Mouse (Mus musculus) bone marrow, adult 2 months (tissue): Measurements from ENCODE around the gene Lpcat3.

ENCODE experiments used
- CTCF ChIP-seq: fragments of 200-500 bp; IDR thresholded peaks from 2 replicates; pipeline ENCODE4 v1.5.1; 2011; ENCODE audit warnings: low read length, control low read depth; ENCODE audit not compliant: control insufficient read depth, insufficient read depth
- POLR2A ChIP-seq: fragments of 200-500 bp; IDR thresholded peaks from 2 replicates; pipeline ENCODE4 v1.6.1; 2011; ENCODE audit warnings: low read depth, mild to moderate bottlenecking, control low read depth, low read length, borderline replicate concordance; ENCODE audit not compliant: control insufficient read depth

DNA sequence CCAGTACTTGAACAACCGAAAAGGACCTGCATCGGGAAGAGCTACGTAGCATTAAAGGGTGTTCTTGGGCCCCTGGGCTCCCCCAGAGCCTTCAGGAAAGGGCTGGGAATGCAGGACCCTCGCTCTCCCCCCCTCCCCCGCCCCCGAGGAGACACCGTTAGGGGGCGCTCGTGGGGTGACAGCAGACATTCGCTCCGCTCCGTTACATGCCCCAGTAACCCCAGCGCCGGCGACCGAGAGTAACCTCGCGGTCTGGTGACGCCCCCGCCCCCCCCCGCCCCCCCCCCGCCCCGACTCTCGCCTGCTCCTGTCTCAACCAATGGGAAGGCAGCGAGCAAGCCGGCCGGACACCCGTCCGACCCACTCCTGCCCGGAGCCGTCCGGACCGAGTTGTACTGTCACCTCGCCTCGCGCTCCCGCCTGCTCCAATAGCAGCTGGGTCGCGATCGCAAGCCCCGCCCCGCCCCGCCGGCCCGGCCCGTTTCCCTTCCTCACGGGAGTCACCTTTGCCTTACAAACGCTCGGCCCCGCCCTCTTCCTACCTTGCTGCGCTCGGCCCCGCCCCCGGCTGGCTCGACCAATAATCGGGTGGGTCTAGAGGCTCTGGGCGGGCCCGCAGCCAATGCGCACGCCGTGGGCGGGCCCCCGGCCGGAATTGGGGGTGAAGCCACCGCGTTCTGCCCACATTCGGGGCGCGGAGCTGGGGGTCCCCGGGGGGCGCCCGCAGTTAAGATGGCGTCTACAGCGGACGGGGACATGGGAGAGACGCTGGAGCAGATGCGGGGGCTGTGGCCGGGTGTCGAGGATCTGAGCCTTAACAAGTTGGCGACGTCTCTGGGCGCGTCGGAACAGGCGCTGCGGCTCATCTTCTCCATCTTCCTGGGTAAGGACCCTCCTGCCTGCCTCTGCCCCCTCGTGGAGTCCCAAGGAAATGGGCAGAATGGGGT lies at the start of gene Lpcat3:
- peak; percentile 33; the same call in 1 of the 2 replicates for TF ChIP-seq POLR2A
- TF ChIP-seq CTCF, result peak; percentile 47; the same call in 1 of the 2 replicates
